Mouse (Mus musculus): Measurements from ENCODE around the gene Lamc1.
"Not testable (repeated sequence)": the region's sequence is repeated elsewhere in the genome, so short reads cannot be mapped to it uniquely, and the experiment has no call there.

The Lamc1 gene

GRCm38 (mm10) chr1:153305249-153305648 lies 27.3 kb downstream of the Lamc1 start:
- not testable (repeated sequence) for DNase-seq (ENCODE audit: low read depth in 2 of 2, low spot score in 2 of 2)

DNA sequence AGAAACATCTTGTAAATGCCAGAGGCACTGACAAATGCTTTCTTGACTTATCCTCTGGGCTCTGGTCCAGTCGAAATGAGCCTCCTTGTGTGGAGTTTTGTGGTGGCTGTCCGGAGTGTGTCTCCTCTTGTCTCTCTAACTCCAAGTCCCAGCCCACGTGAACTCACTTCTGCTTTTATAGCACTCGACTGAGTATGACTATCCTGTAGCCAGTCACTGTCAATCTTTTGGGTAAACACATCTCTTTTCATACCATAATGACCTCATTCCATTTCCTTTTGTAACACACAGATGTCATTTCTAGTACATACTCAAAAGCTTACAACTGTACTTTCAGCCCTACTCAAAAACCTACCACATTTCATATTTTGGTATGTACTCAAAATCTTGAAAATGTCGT lies 33.1 kb downstream of the Lamc1 start:
- not testable (repeated sequence) for DNase-seq (ENCODE audit: low read depth in 2 of 2, low spot score in 2 of 2)

GRCm38 (mm10) chr1:153297774-153298363 lies 34.7 kb downstream of the Lamc1 start:
- DNase-seq (ENCODE audit: low read depth in 2 of 2, low spot score in 2 of 2) = not testable (repeated sequence)

DNA sequence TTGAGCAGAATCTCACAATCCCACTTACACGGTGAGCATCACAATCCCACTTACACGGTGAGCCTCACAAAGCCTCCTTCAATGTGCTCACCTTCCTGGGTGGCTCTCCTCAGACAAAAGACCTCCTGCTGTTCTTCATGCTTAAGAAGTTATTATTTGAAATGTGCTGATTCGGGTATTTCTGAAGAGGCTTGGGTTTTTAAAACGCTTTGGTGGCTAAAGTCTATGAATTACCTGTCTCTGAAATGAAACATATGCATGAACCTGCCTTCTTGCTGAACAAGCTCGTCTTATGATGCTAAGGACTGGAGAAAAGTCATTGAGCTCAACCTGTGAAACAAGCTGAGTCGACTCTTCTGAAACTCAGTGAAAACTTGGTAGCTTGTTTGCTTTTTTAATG lies 36.6 kb downstream of the Lamc1 start:
- DNase-seq (ENCODE audit: low read depth in 2 of 2, low spot score in 2 of 2) = no peak

GRCm38 (mm10) chr1:153292892-153293291 lies 39.7 kb downstream of the Lamc1 start:
- DNase-seq (ENCODE audit: low read depth in 2 of 2, low spot score in 2 of 2) = no peak

DNA sequence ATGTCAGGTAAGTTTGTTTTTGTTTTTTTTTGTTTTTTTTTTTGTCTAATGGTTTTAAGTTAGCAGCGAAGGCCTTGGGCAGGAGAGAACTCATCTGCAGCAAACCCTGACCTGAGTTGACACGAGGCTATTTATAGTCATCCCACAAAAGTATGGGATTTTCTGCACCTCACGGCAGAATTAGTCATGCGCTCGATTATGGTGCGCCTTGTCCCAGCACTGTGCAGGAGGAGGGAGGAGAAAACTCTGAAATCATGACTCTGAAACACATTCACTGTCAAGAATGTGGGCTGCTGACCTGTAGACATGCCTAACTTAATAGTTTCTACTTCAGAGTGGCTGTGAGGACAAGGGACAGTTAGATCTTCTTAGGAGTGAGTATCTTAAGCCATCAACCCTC lies 40.4 kb downstream of the Lamc1 start:
- no peak for DNase-seq (ENCODE audit: low read depth in 2 of 2, low spot score in 2 of 2)

DNA sequence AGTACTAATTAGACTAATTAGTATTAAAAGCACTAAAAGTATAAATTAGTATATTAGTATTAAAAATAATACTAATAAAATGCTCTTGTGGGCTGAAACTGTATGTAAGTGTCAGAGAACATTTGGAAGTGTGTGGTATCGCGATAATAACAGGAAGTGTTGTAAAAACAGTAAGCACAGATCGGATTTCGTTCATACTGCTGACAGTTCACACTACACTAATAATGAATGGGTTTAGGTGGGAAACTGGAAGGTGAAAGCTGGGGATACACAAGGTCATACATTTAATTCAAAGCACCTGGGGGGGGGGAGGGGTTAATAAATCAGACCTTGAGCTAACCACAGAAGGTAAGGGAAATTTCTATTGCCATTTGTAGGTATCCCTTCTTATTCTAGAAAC lies 41.2 kb downstream of the Lamc1 start:
- no peak for DNase-seq (ENCODE audit: low read depth in 2 of 2, low spot score in 2 of 2)

DNA sequence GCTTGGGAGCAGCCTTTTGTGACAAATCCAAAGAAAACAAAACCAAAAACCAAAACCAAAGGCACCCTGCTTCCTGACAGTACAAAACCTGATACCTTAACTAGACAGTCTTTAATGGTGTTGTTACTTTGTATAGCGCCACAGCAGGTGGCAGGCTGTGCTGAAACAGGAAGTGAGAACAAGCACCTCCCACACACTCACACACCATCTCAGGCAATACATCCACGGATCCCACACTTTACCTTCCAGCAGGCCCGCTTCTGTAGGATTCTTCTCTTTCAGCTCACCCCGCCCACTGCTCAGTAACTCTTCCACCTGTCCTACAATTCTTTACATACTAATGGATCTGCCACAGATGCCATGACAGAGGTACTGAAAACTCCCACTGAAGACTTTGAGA lies 44.6 kb downstream of the Lamc1 start:
- DNase-seq (ENCODE audit: low read depth in 2 of 2, low spot score in 2 of 2) = no peak

DNA sequence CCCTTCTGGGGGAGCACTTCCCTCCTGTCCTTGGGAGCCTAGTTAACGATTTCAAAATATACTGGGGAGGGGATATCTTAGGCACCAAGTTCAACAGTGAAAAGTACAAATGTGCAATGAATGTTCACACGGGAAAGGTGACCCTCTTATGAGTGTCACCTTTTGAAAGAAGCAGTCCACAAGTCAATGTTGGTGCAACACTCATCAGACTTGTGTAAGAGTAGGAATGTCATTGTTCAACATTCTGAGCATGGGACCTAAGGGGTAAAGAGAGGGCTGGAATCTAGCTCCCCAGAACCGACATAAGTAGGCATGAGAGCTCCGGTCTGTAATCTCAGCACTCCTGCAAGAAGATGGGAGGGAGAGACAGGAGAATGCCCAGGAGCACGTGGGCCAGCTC lies 45.1 kb downstream of the Lamc1 start:
- DNase-seq (ENCODE audit: low read depth in 2 of 2, low spot score in 2 of 2) = no peak

DNA sequence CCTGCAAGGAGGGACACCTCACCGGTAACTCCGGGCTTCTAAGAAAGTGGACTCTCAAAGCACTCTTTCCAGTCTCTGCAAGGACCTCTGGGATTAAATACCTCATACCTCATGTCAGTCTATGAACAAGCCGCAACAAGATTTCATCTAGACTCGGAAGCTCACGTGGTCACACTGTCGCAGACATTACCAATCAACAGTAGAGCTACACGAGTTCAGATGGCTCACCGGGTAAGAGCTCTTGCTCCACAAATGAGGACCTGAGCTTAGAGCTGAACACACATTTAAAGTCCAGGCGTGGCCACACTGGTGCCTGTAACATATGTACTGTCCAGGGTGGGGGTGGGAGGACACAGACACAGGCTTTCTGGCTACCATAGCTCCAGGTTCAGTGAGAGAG lies 46.4 kb downstream of the Lamc1 start:
- no peak for DNase-seq (ENCODE audit: low read depth in 2 of 2, low spot score in 2 of 2)

- no peak for DNase-seq (ENCODE audit: low read depth in 2 of 2, low spot score in 2 of 2)
Observed at GRCm38 (mm10) chr1:153285188-153285587, 47.4 kb downstream of the Lamc1 start.

DNA sequence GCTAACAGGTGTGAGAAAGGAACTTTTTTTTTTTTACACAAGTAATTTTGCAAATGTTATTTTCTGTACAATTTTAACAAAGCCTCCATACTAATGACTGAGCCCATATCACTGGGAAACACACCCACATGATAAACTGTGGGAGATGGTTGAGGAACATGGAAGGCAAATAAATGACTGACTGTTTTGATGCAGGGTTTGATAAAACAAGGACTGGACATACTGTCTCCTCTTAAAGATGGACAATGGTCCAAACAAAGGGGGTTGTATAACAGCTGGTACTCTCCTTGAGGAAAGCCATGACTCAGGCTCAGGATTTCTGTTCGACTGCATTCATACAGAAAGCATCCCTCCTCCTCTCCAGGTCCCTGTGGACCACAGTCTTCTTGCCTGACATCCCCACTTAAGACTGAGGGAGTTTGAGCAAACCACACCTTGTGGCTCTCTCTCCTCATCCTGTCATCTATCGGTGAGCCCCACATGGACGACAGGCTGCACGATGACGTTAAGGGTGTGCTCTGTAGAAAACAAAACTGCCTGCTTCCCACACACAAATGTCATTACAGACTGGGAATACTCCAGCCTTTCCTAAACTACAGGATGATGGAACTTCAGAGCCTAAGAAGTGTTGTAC lies 50.1 kb downstream of the Lamc1 start:
- DNase-seq (ENCODE audit: low read depth in 2 of 2, low spot score in 2 of 2) = no peak

DNA sequence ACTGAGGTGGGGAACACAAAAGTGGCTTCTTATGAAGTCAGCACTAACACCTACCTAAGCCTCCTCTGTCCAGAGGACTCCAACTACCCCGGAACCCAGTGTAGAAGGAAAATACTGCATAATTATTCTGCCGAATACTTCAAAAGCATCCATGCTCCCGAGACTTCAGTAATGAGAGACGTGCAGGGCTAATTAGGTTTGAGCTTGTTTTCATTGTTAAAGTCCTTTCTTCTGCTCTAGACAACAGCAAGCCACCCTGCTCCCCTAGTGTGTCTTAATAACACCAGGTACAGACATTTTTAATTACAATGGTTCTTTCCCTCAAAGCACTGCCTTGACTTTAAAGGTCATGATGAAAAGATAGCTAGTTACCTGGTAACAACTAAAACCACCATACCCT lies 51.1 kb downstream of the Lamc1 start:
- no peak for DNase-seq (ENCODE audit: low read depth in 2 of 2, low spot score in 2 of 2)

- no peak for DNase-seq (ENCODE audit: low read depth in 2 of 2, low spot score in 2 of 2)
Observed at GRCm38 (mm10) chr1:153280411-153280810, 52.2 kb downstream of the Lamc1 start.

DNA sequence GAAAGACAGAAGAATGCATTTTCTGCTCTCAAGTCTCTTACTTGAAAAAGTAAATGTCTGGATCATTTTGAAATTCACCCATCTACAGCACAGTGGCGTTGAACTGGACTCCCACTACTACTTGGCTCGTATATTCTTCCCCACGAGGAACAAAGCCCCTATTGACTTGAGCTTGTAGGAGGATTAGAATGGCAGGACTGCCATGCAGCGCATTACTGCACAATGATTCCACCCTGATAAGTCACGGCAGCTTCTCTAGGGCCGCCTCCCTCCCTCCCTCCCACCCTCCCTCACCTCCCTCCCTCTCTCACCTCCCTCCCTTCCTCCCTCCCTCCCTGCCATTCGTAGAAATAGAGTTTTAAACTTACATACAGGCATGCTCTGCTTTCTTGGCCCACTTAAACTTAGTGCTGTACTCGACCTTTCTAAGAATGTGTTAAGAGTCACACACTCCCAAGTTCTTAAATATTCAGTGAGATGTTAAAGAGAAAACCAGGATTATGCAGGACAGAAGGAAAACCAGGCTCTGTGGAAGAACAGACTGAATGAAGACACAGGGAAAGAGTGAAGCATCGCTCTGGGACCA lies 54.5 kb downstream of the Lamc1 start:
- DNase-seq (ENCODE audit: low read depth in 2 of 2, low spot score in 2 of 2) = no peak

DNA sequence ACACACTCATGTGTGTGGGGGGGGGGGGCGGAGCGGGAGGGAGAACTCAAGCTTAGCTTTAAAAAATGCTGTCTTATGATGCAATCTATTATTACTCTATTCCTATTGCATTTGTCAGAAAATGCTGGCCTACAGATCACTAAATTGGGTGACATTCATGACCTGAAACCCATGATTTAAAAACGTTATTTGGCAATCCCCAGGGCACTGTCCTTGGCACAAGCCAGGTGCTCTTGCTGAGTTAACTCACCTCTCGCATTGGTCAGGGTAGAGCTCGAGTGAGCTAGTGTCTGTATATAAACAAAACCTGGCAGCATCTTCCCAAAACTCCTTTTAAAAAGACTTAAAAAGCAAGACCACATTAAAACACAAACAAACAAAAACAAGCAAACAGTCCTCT lies 57.1 kb downstream of the Lamc1 start:
- no peak for DNase-seq (ENCODE audit: low read depth in 2 of 2, low spot score in 2 of 2)

- no peak for DNase-seq (ENCODE audit: low read depth in 2 of 2, low spot score in 2 of 2)
Observed at GRCm38 (mm10) chr1:153274611-153275010, 58.0 kb downstream of the Lamc1 start.

- DNase-seq (ENCODE audit: low read depth in 2 of 2, low spot score in 2 of 2) = no peak
Observed at GRCm38 (mm10) chr1:153273657-153274056, 58.9 kb downstream of the Lamc1 start.

DNA sequence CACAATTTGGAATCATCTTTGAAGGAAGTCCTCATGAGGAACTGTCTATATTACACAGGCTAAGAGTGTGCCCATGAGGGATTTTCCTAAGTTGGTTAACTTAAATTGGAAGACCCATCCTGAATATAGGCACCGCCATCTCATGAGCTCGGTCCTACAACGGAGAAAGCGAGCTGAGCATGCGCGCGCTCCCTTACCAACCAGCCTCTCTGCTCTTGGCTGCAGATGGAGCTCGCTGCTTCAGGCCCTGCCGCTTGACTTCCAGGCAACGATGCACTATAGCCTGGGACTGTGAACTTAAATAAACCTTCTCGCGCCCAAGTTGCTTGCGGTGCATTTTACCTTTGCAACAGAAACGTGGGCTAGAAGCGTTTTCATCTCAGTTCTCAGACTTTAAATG lies 61.8 kb downstream of the Lamc1 start:
- DNase-seq (ENCODE audit: low read depth in 2 of 2, low spot score in 2 of 2) = no peak

- no peak for DNase-seq (ENCODE audit: low read depth in 2 of 2, low spot score in 2 of 2)
Observed at GRCm38 (mm10) chr1:153269681-153270080, 62.9 kb downstream of the Lamc1 start.

DNA sequence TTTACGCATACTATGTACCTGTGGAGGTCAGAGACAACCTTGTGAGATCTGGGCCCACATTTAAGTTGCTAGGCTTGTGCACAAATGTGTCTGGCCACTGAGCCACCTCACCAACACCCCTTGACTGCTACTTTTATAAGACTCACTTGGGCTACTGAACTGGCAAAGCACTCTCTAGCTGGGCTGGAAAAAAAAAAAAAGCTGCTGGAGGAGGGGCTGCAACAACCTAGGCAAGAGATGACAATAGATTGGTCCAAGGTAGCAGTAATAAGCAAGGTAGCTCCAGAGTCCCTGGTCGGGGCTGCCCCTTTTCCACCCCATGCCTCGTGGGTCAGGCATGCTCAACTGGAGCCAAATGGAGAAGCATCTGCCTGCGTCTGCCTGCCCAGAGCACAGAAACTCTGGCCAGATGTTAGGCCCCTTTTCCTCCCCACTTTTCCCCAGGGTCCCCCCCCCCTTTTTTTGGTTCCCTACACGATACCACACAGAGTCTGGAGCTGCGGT lies 63.7 kb downstream of the Lamc1 start:
- no peak for DNase-seq (ENCODE audit: low read depth in 2 of 2, low spot score in 2 of 2)

- DNase-seq (ENCODE audit: low read depth in 2 of 2, low spot score in 2 of 2) = no peak
Observed at GRCm38 (mm10) chr1:153268306-153268705, 64.3 kb downstream of the Lamc1 start.

DNA sequence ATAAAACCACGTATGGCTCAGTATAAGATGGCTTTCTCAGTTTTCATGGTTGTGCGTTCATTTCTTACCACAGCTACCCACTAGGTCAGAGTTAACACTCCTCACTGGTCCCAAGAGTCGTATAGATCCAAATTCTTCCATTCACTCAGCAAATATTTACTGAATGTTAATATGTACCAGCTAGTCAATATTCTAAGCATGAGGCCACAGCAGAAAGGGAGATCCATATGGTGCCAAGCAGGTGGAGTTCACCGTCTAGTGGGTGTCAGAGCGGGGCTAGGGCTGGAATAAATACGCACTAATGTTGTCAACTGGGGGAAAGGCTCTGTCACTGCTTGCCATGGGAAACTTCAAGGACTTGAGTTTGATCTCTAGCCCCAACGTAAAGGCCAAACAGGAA lies 64.9 kb downstream of the Lamc1 start:
- DNase-seq (ENCODE audit: low read depth in 2 of 2, low spot score in 2 of 2) = no peak
